Mouse (Mus musculus) layer of hippocampus, adult 18-20 months (tissue): Measurements from ENCODE around the gene Pdilt. TPM values are rescaled to one million over a fixed set of nuclear protein-coding genes. Genes with fewer than 3 reads are reported as not detected.

Experiments used
- DNase-seq, 2 experiments: peaks; one replicate each; pipeline ENCODE4 v3.0.0; 2022; ENCODE audit warnings: low spot score in 2 of 2
- total RNA-seq, 2 experiments: library from RNA; stranded (reverse); gene quantifications; 2 replicates each; pipeline ENCODE4 v1.2.3; 2021

Pdilt gene
- total RNA-seq, 2 experiments from 2014 or later = not detected

DNA sequence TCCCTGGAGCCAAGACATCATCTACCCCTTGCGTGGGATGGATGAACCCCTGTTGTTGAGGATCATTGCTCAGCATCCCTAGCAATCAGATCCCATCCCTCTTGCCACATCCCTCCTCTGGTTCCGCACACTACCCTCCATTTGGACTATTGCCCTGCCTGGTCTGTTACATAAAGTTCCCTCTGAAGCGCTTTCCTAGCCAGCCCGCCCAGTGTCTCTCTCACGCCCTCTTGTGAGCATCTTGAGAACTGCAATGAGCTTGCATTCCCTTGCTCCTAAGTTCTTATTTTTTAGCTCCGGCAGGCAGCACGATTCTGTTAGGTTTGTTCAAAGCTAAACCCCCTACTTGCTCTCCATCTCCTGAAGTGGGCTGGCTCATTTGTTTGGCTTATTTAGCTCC, 10.2 kb downstream of the Pdilt start:
- DNase-seq = peak; percentile 44 to 78

- DNase-seq = no peak
Measured at GRCm38 (mm10) chr7:119511143-119511542, 12.1 kb downstream of the Pdilt start.

GRCm38 (mm10) chr7:119490041-119490780, 33.1 kb downstream of the Pdilt start:
- DNase-seq = peak in 1 of 2 experiments; percentile 11

DNA sequence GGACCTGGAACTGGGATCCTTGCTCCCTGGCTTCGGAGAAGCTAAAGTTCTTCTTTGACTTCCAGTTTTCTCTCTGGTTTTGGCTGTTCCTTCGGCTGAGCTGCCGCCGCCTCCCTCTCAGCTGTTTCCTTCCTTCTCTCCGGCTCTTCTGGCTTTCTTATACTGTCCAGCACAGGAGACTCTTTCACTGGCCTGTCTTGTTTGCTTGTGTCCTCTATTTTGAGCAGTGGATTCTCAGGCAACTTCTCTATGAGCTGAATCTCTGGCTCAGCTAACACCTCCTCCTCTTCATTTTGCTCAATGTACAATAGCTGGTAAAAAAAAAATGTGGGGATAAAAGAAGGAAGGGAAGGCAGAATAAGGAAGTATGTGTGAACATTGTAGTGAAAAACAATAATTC, 36.6 kb downstream of the Pdilt start:
- DNase-seq = no peak

DNA sequence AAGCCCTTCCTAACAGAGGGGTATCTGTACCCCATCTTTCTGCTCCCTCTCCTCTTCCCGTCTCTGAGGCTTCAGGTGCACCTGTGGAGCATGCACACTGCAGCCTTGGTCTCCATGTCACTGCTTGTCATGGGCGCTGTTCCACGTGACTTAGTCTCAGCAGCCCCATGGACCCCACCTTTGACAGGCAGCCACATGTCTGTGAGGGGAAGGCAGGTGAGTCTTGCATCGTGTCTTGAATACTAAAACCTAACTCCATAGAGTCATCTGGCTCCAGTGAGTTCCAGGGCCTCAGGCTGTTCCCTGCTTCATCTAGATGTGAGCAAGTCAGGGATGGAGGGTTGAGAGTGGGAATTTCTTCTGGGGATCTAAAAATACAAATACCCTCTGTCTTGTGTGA, 39.1 kb downstream of the Pdilt start:
- DNase-seq = no peak

DNA sequence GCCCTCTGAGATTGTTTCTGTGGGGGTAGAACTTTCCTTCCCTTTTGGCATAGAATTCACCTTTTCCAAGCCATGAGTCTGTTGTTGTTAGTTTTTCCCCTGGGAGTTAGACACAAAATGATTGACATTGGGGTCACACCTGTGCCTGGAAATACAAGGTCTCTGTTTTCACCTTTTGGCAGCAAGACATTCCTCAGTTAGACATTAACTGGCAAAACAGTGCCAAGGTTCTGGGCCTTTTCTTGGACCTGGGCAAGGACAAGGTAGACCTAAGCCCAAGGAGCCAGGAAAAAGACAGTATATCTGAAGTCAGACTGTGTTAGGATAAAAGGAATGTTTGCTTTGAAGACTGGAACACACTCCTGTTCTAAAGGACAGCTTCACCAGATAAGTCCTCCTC, 44.0 kb downstream of the Pdilt start, which contains the start of gene Umod:
Gene Umod (minus strand): TSS at position 27 of the 400 bp plus-strand sequence.
- no peak for DNase-seq

DNA sequence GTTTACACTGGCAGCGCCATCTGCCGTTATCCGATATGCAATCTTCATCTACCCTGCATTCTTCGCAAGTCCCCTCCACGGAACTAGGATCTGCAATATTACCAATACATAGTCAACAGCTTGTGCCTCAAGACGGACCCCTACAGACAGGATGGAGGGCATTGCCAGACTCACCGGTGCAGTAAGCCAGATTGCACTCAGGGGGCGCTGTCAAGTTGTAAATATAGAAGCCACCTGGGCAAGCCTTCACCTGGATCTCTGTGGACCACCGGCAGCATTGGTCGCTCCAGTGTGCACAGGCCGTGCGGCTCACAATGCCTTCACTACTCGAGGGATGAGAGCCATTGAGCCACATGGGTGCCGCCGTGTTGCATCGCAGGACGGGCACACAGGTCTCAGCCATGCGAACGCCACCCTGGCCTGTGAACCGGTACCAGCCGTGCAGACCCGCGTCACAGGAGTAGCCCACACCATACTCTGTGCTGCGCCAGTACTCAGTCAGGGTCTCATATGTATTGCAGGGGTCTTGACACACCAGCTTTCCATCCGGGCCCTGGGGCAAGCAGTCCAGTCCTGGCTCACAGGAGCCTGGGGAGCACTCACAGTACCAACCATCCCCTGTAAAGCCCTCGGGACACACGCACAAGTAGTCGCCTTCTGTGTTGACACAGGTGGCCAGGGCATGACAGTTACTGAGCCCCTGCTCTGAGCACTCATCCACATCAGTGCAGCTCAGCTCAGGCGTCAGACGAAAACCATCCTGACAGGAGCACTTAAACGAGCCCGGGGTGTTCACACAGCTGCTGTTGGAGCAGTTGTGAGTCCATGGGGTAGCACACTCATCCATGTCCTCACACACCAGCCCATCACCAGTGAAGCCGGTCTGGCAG, 46.5 kb downstream of the Pdilt start:
- DNase-seq = no peak

DNA sequence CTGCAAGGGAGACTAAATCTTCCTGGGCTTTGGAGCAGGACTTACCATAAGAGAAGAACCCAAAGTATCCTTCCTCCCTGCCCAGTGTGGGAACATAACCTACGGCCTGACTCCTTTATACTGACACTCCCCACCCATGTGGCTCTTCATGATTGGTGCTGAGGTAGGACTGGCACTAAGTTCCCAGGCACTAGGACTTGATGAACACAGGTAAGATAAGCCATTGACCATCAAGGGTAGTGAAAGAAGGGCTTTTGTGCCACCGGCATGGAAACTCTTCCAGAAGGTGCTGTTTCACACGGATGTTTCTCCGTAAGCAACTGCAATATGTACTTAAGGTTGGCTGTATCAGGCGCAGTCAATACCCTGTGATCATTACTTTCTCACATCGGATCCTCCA, 64.1 kb downstream of the Pdilt start, which contains the start of gene Gp2:
Gene Gp2 (minus strand): TSS at position 101 of the 400 bp plus-strand sequence.
- no peak for DNase-seq

DNA sequence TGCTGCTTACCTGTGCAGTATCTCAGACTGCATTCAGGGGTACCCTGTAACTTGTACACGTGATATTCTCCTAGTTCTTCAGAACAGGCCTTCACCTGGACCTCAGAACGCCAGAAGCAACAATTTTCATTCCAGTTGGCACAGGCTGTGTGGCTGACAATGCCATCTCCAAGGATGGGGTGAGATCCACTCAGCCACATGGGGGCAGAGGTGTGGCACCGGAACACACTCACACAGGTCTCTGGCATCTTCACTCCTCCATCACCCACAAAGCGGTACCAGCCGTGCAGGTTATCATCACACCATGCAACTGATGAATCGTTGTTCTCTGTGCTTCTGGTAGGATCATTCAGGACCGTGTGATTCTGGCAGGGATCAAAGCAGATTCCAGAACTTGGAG, 69.1 kb downstream of the Pdilt start:
- no peak for DNase-seq

GRCm38 (mm10) chr7:119443849-119444248, 79.4 kb downstream of the Pdilt start:
- DNase-seq = peak in 1 of 2 experiments; percentile 54

DNA sequence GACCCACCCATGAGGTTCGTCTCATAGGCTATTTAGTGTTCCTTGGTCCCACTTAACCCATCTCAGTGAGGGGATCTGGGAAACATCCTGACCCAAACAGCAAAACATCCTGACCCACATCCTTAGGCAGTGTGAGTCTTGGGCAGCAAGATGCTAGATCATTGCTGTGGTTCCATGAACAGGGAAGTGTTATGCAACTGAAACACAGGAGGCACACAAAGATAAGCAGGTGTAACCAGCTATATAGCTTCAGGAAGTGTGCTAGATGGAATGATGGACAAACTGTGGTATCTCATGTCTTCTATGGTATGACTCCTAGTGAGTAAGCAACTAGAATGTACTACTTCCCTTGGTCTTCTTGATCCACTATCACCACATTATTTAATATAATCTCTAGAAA, 81.4 kb downstream of the Pdilt start:
- no peak for DNase-seq

Other genes starting within 250 kb of the Pdilt start
- gene Gp2, start 64.2 kb downstream of the Pdilt start, total RNA-seq = not detected
- not detected for gene Umod, start 44.2 kb downstream of the Pdilt start, total RNA-seq
- 1 to 10 TPM; 1.1 to 1.2 TPM for gene Acsm5, start 4.0 kb downstream of the Pdilt start, total RNA-seq
- not detected for gene Acsm2, start 30.9 kb upstream of the Pdilt start, total RNA-seq
- not detected for gene Acsm1, start 83.5 kb upstream of the Pdilt start, total RNA-seq
- not detected for gene Acsm4, start 166.5 kb upstream of the Pdilt start, total RNA-seq
- 10 to 100 TPM; 49.5 to 50.4 TPM for gene Thumpd1, start 197.3 kb upstream of the Pdilt start, total RNA-seq
- not detected for gene Acsm3, start 237.4 kb upstream of the Pdilt start, total RNA-seq